Mouse (Mus musculus) forebrain, embryonic 15.5 days (tissue): ENCODE results near the gene Ccdc61. TPM values are rescaled to one million over a fixed set of nuclear protein-coding genes. Genes with fewer than 3 reads are reported as not detected.

Source experiments
- ATAC-seq: fragments of 200-750 bp; cut with Nextera tagmentation; replicated peaks from 2 replicates; pipeline ENCODE4 v1.8.0; 2017; ENCODE audit warnings: mild to moderate bottlenecking, moderate TSS enrichment, moderate library complexity
- H3K27ac ChIP-seq: fragments of 300-500 bp; sonication (generic); replicated peaks from 2 replicates; pipeline ENCODE4 v1.5.1; 2015; ENCODE audit warnings: mild to moderate bottlenecking, inconsistent platforms
- H3K27me3 ChIP-seq: fragments of 300-500 bp; sonication (generic); 2 replicates; pipeline ENCODE4 v1.6.1; 2015; ENCODE audit warnings: inconsistent platforms
- H3K36me3 ChIP-seq: fragments of 300-500 bp; sonication (generic); 2 replicates; pipeline ENCODE4 v1.6.1; 2015; ENCODE audit warnings: mild to moderate bottlenecking, inconsistent platforms
- H3K4me1 ChIP-seq: fragments of 300-500 bp; sonication (generic); 2 replicates; pipeline ENCODE4 v1.6.1; 2015; ENCODE audit warnings: inconsistent platforms
- H3K4me2 ChIP-seq: fragments of 300-500 bp; sonication (generic); replicated peaks from 2 replicates; pipeline ENCODE4 v1.6.1; 2015; ENCODE audit warnings: mild to moderate bottlenecking, inconsistent platforms
- H3K4me3 ChIP-seq: fragments of 300-500 bp; sonication (generic); 2 replicates; pipeline ENCODE4 v1.5.1; 2015; ENCODE audit warnings: mild to moderate bottlenecking, inconsistent platforms
- H3K9ac ChIP-seq: fragments of 300-500 bp; sonication (generic); replicated peaks from 2 replicates; pipeline ENCODE4 v1.6.1; 2015; ENCODE audit warnings: mild to moderate bottlenecking, inconsistent platforms
- H3K9me3 ChIP-seq: fragments of 300-500 bp; sonication (generic); 2 replicates; pipeline ENCODE4 v1.6.1; 2016; ENCODE audit warnings: inconsistent platforms
- WGBS: fragments of 180-500 bp; shearing (Covaris S2); methylation state at CpG from one replicate; pipeline ENCODE4 v1.1.7; 2015; ENCODE audit warnings: mixed read lengths; 5-methylcytosine and 5-hydroxymethylcytosine counted together
- polyA plus RNA-seq: library from polyadenylated mRNA; unstranded; fragments of >200 nt; fragmentation: Nextera tagmentation; extraction: Ambion mirVana; gene quantifications from 2 replicates; pipeline ENCODE4 v1.2.1, GENCODE M21; 2015

Ccdc61 gene
- polyA plus RNA-seq, 1 experiment from 2014 or later = 26.5 TPM

GRCm38 (mm10) chr7:18902486-18902885 lies 7.7 kb downstream of the Ccdc61 start:
- H3K27ac ChIP-seq = no peak overlapping the region
- H3K4me3 ChIP-seq = no peak overlapping the region
- H3K27me3 ChIP-seq = no peaks in the 10 kb centered on the region
- WGBS = 78% methylated on average over 3 of the region's 3 CpGs
- no peak overlapping the region for H3K9ac ChIP-seq
- H3K4me1 ChIP-seq = no peaks in the 10 kb centered on the region
- no peak for ATAC-seq
- H3K9me3 ChIP-seq = no peaks in the 10 kb centered on the region
- H3K4me2 ChIP-seq = no peak overlapping the region
- no peaks in the 10 kb centered on the region; the same call in none of the 2 replicates for H3K36me3 ChIP-seq

GRCm38 (mm10) chr7:18900513-18900912 lies 9.7 kb downstream of the Ccdc61 start:
- no peak for ATAC-seq
- Histone ChIP-seq H3K4me3 (no peak overlapping the region), H3K36me3 (no peaks in the 10 kb centered on the region; the same call in 1 of the 2 replicates), H3K4me1 (no peaks in the 10 kb centered on the region), H3K9me3 (no peaks in the 10 kb centered on the region), H3K9ac (no peak overlapping the region), H3K4me2 (no peak overlapping the region), H3K27me3 (no peaks in the 10 kb centered on the region), H3K27ac (no peak overlapping the region)
- WGBS = 83% methylated on average over 2 of the region's 2 CpGs

GRCm38 (mm10) chr7:18896536-18896935 lies 13.7 kb downstream of the Ccdc61 start:
- Histone ChIP-seq H3K27me3 (0 out of 2 replicates have a peak, but pooled peaks cover 5% of the 10 kb centered on the region), H3K4me3 (no peak overlapping the region), H3K4me2 (no peak overlapping the region), H3K9ac (no peak overlapping the region), H3K27ac (no peak overlapping the region), H3K9me3 (no peaks in the 10 kb centered on the region), H3K36me3 (no peaks in the 10 kb centered on the region; the same call in 1 of the 2 replicates), H3K4me1 (peaks cover 20% of the 10 kb centered on the region)
- 27% methylated on average over 5 of the region's 5 CpGs for WGBS
- no peak for ATAC-seq

GRCm38 (mm10) chr7:18893651-18894430 lies 16.4 kb downstream of the Ccdc61 start:
- H3K27ac ChIP-seq = no peak overlapping the region
- H3K4me1 ChIP-seq = peaks cover 20% of the 10 kb centered on the region
- no peaks in the 10 kb centered on the region for H3K9me3 ChIP-seq
- 0 out of 2 replicates have a peak, but pooled peaks cover 5% of the 10 kb centered on the region for H3K27me3 ChIP-seq
- peak overlapping the region; percentile 53 for H3K9ac ChIP-seq
- 1% methylated on average over 38 of the region's 41 CpGs for WGBS
- H3K36me3 ChIP-seq = no peaks in the 10 kb centered on the region; the same call in 1 of the 2 replicates
- peak overlapping the region; percentile 50 for H3K4me3 ChIP-seq
- peak overlapping the region; percentile 74 for H3K4me2 ChIP-seq
- peak; percentile 39; the same call in 1 of the 2 replicates for ATAC-seq

- ATAC-seq = peak; percentile 35
Observed at GRCm38 (mm10) chr7:18893009-18893408, 17.2 kb downstream of the Ccdc61 start.

GRCm38 (mm10) chr7:18891872-18892599 lies 18.2 kb downstream of the Ccdc61 start:
- H3K36me3 ChIP-seq = no peaks in the 10 kb centered on the region
- 0 out of 2 replicates have a peak, but pooled peaks cover 5% of the 10 kb centered on the region for H3K27me3 ChIP-seq
- peak overlapping the region; percentile 74 for H3K4me2 ChIP-seq
- peaks cover 20% of the 10 kb centered on the region for H3K4me1 ChIP-seq
- H3K27ac ChIP-seq = no peak overlapping the region
- peak overlapping the region; percentile 50 for H3K4me3 ChIP-seq
- 20% methylated on average over 33 of the region's 33 CpGs for WGBS
- no peaks in the 10 kb centered on the region for H3K9me3 ChIP-seq
- peak overlapping the region; percentile 62 for H3K9ac ChIP-seq
- ATAC-seq = peak; percentile 74

More at GRCm38 (mm10) chr7:18893009-18893408, 17.2 kb downstream of the Ccdc61 start:
- peak overlapping the region; percentile 74 for H3K4me2 ChIP-seq
- WGBS = 29% methylated on average over 27 of the region's 27 CpGs
- peaks cover 20% of the 10 kb centered on the region for H3K4me1 ChIP-seq
- H3K4me3 ChIP-seq = peak overlapping the region; percentile 50
- H3K27ac ChIP-seq = no peak overlapping the region
- 0 out of 2 replicates have a peak, but pooled peaks cover 5% of the 10 kb centered on the region for H3K27me3 ChIP-seq
- H3K9ac ChIP-seq = peak overlapping the region; percentile 62
- H3K36me3 ChIP-seq = no peaks in the 10 kb centered on the region
- no peaks in the 10 kb centered on the region for H3K9me3 ChIP-seq

GRCm38 (mm10) chr7:18890848-18891247 lies 19.4 kb downstream of the Ccdc61 start:
- no peak overlapping the region for H3K27ac ChIP-seq
- H3K36me3 ChIP-seq = no peaks in the 10 kb centered on the region
- no peak overlapping the region for H3K9ac ChIP-seq
- H3K4me3 ChIP-seq = no peak overlapping the region
- peaks cover 20% of the 10 kb centered on the region for H3K4me1 ChIP-seq
- H3K9me3 ChIP-seq = no peaks in the 10 kb centered on the region
- 0 out of 2 replicates have a peak, but pooled peaks cover 5% of the 10 kb centered on the region for H3K27me3 ChIP-seq
- no peak overlapping the region for H3K4me2 ChIP-seq
- no peak for ATAC-seq
- WGBS = 92% methylated on average over 8 of the region's 8 CpGs

GRCm38 (mm10) chr7:18886963-18887362 lies 23.3 kb downstream of the Ccdc61 start:
- H3K4me1 ChIP-seq = no peaks in the 10 kb centered on the region
- no peaks in the 10 kb centered on the region for H3K36me3 ChIP-seq
- no peak overlapping the region for H3K27ac ChIP-seq
- H3K4me3 ChIP-seq = no peak overlapping the region
- 95% methylated on average over 1 of the region's 1 CpGs for WGBS
- H3K27me3 ChIP-seq = no peaks in the 10 kb centered on the region
- H3K4me2 ChIP-seq = no peak overlapping the region
- no peak for ATAC-seq
- no peak overlapping the region for H3K9ac ChIP-seq
- H3K9me3 ChIP-seq = no peaks in the 10 kb centered on the region

GRCm38 (mm10) chr7:18884745-18885422 lies 25.3 kb downstream of the Ccdc61 start:
- no peak overlapping the region for H3K27ac ChIP-seq
- H3K36me3 ChIP-seq = no peaks in the 10 kb centered on the region
- H3K4me1 ChIP-seq = no peaks in the 10 kb centered on the region
- no peak overlapping the region for H3K4me3 ChIP-seq
- no peaks in the 10 kb centered on the region for H3K27me3 ChIP-seq
- no peak for ATAC-seq
- no peaks in the 10 kb centered on the region for H3K9me3 ChIP-seq
- WGBS = 66% methylated on average over 13 of the region's 13 CpGs
- no peak overlapping the region for H3K4me2 ChIP-seq
- no peak overlapping the region for H3K9ac ChIP-seq

- no peak for ATAC-seq
- no peaks in the 10 kb centered on the region for H3K36me3 ChIP-seq
- WGBS = 73% methylated on average over 9 of the region's 9 CpGs
- H3K9ac ChIP-seq = no peak overlapping the region
- no peak overlapping the region for H3K4me3 ChIP-seq
- H3K27me3 ChIP-seq = no peaks in the 10 kb centered on the region
- no peaks in the 10 kb centered on the region for H3K4me1 ChIP-seq
- no peak overlapping the region for H3K4me2 ChIP-seq
- no peaks in the 10 kb centered on the region for H3K9me3 ChIP-seq
- no peak overlapping the region for H3K27ac ChIP-seq
Observed at GRCm38 (mm10) chr7:18883991-18884744, 26.0 kb downstream of the Ccdc61 start.

- no peak overlapping the region for H3K4me2 ChIP-seq
Observed at GRCm38 (mm10) chr7:18878691-18879090, 31.5 kb downstream of the Ccdc61 start.

More at GRCm38 (mm10) chr7:18878691-18879090, 31.5 kb downstream of the Ccdc61 start:
- no peaks in the 10 kb centered on the region for H3K27me3 ChIP-seq
- no peak overlapping the region for H3K4me3 ChIP-seq
- H3K36me3 ChIP-seq = no peaks in the 10 kb centered on the region
- H3K9ac ChIP-seq = no peak overlapping the region
- H3K9me3 ChIP-seq = no peaks in the 10 kb centered on the region
- no peaks in the 10 kb centered on the region for H3K4me1 ChIP-seq
- no peak for ATAC-seq
- WGBS = 83% methylated on average over 7 of the region's 7 CpGs
- H3K27ac ChIP-seq = no peak overlapping the region
